Mouse (Mus musculus) adrenal gland, adult 18-20 months (tissue): ENCODE measurements around the gene Prcc. TPM values are rescaled to one million over a fixed set of nuclear protein-coding genes. Genes with fewer than 3 reads are reported as not detected.
A peak's percentile ranks its signal among the peaks of the same experiment; 100 is the strongest.
"Not testable (repeated sequence)": the region's sequence is repeated elsewhere in the genome, so short reads cannot be mapped to it uniquely, and the experiment has no call there.

ENCODE experiments used
- DNase-seq, 2 experiments: peaks; one replicate each; pipeline ENCODE4 v3.0.0; 2021 to 2022; ENCODE audit warnings: low spot score in 2 of 2
- total RNA-seq, 2 experiments: library from RNA; stranded (reverse); gene quantifications; 1 replicate in 1 of 2; 2 replicates in 1 of 2; pipeline ENCODE4 v1.2.3; 2021

Gene Prcc
- total RNA-seq, 2 experiments from 2014 or later, result 48.6 to 51.3 TPM

DNA sequence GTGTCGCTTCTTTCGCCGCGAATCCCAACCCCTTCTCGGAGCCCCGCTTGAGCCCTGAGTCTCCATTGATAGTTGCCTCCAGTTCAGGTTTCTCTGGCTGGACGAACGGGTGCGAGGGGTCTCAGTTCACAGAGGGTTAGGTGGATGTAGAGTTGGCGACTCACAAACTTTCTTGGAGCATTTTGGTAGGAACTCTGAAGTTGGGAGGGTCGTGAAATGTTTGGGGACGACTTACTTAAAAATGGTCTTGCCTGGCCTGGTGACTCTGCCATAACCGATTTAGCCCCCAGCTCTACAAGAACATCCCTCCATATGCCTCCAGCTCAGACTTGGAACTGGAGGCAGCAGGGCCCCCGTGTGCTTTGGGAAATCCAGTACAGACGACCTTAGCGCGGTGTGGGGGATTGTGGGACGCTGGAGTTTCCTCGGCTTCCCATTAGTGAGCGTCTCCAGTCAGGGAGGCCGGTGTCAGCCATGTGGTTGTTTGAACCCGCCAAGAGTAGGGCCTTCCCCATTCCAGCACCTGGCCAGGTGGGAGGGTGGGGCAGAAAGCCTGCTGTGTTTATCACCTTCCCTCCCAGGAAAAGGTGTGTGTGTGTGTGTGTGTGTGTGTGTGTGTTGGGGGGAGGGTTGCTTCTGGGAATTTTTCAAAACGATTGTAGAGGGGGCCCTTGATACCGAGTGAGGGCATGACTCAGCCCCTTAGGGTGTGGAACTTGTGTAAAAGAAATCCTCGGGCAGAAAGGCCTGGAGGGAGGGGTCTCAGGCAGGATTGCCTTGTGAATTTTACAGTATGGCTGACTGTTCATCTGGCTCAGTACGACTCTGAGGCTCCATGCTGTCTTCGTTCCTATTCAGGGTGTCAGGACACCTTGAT, 21.8 kb upstream of the Prcc start:
- peak in 1 of 2 experiments; percentile 31 for DNase-seq

DNA sequence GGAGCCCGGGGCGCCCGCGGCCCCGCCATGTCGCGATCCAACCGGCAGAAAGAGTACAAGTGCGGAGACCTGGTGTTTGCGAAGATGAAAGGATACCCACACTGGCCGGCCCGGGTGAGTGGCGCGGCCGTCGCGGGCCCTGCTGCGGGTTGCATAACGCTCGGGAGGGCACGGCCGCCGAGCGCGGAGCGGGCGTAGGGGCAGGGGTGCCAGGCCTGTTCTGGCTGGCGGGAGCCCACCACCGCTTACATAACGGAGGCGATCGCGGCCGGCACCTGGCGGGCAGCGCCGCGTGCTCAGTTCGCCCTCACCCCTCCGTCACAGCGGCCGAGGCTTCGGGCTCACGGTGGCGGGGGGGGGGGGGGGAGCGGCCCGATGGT, 21.2 kb upstream of the Prcc start:
- DNase-seq, result no peak

DNA sequence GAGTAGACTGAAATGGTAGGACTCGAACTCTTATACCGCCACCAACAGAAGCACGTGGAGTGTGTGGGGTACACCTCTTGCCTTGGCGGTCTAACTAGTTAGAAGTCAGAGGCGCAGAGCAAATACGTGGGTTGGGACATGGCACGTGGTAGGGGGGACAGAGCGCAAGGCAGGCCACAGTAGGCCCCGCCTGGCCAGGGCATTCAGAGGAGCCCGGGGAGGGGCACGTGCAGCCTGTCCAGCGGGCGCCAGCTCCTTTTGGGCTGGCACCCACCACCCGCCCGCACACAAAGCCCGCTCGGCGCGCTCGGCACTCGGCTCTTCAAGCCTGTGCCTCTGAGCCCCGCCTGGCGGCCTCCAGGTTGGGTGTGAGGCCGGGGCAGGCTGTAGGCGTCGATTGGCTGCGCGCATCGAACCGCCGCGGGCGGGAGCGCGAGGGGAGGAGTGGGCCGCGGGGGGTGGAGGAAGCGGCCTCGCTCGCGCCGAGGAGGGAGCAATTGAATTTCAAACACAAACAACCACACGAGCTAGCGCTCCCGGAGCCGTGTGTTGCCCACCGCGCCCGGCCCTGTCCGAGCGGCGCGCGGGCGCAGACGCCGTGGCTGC, 20.6 kb upstream of the Prcc start, which contains the start of gene Hdgf:
Gene Hdgf (plus strand): TSS at position 442 of the 606 bp plus-strand sequence.
- DNase-seq, result peak; percentile 91

DNA sequence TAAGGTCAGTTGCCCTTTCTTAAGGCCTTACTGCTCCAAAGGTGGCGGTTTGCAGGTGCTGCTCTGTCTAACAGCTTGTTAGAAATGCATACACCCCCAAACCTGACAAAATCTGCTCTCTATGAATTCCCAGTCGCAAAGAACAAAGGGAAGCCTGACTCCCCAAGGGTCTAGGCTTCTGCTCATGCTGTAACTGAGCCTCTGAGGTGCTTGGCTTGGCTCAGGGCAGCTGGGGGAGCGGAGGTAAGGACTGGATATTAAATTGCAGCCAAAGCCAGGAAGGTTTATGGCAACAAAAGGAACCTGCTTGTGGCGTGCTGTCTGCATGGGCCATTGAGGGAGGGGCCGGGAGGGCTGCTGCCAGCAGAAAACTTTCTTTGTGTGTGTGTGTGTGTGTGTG, 18.4 kb upstream of the Prcc start:
- DNase-seq, result no peak

DNA sequence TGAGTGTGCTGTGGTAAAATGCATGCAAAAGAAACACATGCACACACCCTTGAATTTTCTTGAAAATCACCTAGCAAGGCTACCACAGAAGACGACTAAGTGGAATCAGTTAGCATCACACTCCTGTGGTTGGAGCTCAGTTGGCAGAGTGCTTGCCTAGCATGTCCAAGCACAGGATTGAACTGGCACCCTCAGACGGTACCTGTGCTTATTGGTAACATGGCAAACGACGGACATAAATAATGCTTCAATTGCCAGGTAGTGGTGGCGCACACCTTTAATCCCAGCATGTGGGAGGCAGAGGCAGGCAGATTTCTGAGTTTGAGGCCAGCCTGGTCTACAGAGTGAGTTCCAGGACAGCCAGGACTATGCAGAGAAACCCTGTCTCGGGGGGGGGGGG, 16.6 kb upstream of the Prcc start:
- not testable (repeated sequence) for DNase-seq

DNA sequence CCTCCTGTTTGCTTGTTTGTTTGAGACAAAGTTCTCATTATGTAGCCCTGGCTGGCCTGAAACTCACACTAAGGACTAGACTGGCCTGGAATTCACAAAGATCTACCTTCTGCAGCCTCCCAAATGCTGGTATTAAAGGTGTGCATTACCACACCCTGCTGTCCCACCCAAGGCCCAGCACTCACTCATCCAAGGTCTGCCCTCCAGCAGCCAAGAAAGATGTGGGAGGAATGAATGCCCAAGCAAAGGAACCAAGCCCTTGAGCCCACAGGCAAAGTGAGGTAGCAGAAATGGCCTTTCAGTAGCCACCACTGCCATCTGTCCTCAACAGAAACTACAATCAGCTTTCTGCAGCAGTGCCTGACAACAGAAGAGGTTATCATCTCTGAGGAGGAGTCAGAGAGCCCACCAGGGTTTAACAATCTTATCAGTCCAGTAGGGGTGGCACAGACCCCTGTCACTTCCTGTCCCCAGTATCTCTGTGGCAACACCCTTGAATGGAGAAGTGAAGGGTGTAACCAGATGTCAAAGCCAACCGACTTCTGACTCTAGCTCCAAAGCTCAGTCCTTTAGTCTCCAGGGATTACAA, 15.7 kb upstream of the Prcc start:
- no peak for DNase-seq

DNA sequence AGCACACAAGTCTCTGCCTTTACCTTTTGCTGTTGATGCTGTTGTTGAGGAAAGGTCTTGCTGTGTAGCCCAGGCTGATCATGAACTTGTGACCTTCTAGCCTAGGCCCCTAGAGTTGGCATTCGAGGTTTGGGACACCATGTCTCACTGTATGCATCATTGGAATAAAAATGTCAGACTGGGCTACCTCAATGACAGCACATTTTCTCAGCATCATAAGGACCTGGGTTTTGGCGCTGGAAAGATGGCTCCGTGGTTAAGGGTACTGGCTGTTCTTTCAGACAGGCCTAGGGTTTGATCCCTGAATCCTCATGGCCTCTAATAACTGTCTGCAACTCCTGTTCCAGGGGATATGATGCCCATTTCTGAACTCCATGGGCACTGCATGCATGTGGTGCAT, 14.4 kb upstream of the Prcc start:
- no peak for DNase-seq

DNA sequence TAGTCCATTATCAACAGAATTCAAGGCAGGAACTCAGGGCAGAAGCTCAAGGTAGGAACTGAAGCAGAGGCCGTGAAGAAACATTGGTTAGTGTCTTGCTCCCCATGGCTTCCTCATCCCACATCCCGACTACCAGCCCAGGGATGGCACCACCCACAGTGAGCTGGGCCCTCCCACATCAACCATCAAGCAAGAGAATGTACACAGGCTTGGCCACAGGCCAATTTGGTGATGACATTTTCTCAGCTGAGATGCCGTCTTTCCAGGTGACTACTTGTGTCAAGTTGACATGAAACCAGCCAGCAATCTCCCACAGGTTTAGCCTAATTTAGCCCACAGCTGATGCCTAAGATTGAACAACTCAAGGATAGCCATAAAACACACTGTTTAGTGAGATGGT, 13.9 kb upstream of the Prcc start:
- DNase-seq, result no peak

DNA sequence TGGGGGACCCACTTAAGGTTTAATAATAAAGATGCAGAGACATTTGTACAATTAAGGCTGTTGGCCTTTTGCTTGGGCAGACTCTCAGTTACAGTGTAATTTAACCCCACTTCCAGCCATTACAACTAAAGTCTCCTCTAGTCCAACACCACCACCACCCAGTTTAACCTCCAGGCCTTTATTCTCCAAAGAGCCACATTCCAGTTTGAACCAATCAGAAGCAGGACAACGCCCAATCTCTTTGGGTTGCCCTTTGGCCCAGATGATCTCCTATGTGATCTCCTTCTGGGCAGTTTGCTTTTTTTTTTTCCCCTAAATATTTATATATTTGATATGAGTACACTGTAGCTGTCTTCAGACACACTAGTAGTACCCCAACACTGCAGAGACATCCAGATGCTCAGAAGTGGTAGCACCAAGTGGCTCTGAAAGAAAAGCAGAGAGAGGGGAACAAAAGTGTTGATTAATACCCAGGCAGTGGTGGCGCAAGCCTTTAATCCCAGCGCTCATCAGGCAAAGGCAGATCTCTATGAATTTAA, 8.0 kb upstream of the Prcc start:
- DNase-seq, result no peak

DNA sequence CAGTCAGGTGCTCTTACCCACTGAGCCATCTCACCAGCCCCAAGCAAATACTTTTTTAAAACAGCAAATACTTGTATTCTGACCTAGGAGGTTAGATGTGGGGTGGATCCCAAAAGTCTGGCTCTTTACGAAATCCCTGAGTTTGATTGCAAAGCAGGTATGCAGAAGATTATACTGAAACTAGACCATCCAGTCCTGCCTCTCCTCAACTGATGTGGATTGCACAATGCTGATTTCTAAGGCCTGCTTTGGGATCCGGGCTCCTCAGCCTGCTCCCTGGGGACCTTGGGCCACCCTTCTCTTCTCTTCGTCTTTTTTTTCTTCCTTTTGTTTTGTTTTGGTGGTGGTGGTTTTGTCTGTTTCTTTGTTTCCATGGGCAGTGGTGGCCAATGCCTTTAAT, 6.1 kb upstream of the Prcc start:
- DNase-seq, result no peak

DNA sequence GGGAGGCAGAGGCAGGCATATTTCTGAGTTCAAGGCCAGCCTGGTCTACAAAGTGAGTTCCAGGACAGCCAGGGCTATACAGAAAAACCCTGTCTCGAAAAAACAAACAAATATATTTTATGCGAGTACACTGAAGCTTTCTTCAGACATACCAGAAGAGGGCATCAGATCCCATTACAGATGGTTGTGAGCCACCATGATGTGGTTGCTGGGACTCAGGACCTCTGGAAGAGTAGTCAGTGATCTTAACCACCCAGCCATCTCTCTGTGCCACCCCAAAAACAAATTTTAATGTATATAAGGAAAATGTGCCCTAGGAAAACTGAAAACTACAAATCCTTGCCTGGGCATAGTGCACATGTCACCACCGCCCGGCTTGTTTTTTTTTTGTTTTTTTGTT, 2.0 kb upstream of the Prcc start:
- not testable (repeated sequence) for DNase-seq

DNA sequence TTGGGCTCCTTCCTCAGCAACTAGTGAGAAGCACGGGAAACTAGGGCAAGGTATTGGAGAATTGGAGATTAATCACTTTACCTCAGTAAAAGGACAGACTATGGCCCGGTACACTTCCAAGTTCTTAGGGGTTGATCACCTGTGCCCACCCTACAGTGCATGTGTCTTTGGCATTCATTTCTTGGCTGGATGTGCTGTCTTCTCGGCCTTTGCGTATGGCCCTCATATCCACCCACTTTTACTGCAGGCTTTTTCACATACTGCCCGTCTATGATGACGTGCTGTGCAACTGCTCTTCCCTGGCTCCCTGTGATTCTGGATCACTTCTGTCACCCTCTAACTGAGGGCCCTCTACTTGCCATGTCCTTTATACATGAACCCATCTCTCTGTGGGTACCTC, 1.0 kb upstream of the Prcc start:
- DNase-seq, result no peak

DNA sequence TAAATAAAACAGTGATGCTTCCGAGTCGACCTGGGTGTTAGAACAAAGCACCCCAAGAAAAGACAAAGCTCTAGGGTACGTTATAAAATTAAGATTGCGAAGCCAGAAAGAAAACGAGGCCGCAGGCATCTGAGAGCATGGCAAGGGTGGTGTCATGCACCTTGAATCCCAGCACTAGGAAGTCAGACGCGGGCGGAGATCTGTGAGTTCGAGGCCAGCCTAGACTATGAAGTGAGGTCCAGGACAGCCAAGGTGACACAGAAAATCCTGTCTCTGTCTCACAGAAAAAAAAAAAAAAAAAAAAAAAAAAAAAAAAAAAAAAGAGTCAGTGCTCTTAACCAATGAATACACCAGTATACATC, 577 bp upstream of the Prcc start:
- DNase-seq, result peak; percentile 43 to 46

DNA sequence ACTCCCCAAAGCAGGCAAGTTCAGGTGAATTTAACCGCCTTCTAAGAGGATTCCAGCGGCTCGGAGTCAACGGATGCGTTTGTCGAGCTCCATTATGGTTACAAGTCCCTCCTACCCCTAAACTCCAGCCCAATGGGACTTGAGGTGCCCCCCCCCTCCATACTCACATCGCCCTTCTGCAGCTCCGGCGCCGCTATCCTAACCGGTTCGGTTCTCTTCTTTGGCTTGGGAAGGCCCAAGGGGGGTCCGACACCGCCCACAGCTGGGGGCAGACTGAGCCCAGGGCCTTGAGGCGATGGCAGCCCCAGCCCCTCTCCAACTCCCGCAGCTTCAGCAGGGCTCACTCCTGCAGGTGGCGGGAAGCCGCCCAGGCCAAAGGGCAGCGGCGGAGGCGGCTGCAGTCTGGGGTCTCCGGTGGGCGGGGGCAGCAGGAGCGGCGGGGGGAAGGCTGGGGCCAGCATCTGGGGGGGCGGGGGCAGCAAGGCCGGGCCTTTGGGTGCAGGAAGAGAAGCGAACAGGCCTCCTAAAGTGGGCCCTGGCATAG, 628 bp downstream of the Prcc start:
- peak; percentile 41 to 50 for DNase-seq

DNA sequence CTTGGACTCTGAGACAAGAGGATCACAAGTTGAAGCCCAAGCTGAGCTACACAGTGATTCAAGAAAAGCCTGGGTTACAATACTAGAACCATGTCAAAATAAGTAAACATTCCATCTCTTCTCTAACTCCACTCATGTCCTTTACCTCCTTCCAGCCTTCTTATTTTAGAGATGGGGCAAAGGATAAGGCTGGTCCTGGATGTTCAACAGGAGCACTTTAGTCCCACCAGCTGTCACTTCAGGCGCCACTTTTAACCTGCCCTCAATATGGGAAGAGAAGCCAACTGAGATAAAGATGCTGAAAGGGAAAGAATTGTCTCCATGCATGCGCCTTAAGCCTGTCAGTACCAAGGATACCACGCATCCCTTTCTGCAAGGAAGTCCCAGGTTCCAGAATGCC, 1.1 kb downstream of the Prcc start:
- DNase-seq, result no peak

DNA sequence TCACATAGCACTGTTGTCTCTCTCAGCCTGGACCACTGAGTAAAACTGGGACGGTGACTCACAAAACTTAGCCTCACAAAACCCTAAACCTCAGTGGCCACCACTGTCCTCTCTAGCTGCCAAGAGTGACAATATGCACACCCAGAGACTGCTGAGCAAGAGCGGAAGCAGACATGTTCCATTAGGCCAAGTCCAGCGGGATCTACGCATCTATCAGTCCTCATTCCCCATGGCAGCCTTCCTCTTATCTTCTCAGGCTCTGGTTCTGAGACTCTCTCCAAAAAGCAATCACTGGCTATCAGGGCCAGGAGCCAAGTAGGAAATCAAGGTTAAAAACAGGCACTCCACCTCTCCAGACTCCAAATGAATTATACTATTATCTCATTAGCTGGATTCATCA, 7.7 kb downstream of the Prcc start:
- no peak for DNase-seq

DNA sequence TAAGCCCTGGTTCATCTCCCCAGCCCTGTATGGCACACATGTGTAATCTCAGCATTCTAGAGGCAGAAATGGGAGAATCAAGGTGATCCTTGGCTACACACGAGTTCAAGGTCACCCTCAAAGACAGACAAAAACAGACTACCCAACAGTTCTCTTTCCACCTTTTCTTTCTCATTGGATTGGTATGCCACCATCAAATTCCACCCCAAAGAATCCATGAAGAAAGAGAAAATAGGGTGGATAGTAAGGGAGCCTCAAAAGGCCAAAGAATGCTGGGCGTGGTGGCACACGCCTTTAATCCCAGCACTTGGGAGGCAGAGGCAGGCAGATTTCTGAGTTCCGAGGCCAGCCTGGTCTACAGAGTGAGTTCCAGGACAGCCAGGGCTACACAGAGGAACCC, 21.3 kb downstream of the Prcc start:
- DNase-seq, result not testable (repeated sequence)

DNA sequence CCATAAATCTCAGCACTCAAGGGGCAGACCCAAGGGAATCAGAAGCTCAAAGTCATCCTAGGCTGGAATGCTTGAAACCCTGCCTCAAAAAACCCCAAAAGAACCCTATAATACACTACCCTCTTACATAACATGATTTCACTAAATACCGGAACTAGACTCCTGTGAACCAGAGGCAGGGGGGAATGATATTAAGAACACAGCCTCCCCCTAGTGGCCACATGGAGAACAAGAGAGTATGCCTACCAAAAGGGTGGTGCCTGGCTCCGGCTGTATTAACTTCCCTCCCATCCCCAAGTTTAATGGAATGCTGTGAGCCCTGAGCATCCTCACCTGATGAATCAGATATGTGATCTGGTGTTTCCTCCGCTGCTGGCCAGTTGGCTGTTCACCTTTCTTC, 25.6 kb downstream of the Prcc start:
- DNase-seq, result peak; percentile 40 to 46

DNA sequence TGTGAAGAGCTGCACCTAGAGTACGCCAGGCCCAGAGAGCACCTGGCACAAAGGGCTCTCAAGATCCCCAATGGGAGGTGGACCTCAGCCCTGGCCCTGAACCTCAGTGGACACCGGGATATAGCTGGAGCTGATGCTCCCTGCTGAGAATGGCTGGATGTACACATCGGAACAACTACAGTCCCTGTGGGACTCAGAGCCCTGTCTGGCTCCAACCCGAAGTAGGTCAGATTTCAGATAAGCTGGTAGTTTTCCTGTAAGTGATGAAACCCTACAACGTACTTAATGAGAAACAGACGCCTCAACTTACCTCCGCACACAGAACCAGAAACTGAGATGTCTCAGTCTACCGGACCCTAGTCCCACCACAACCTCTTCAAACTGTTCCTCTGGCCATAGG, 27.7 kb downstream of the Prcc start:
- DNase-seq, result no peak

DNA sequence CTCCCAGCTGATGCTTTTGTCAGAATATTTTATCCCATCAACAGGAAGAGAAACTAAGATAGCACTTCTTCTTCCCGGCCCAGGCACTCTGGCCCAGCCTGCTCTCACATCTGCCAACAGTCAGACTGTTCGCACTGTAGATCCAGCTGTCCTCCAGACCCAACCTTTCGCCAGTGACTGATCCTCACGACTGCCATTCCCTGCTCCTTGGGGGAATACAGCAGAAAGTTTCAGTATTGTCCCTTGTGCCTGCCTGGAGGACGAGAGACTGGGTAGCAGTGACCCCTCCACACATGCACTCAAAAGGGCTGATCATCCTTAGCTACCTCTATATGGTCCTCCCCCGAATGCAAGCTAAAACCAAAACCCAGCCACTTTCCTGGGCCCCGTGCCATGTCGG, 29.5 kb downstream of the Prcc start:
- no peak for DNase-seq

DNA sequence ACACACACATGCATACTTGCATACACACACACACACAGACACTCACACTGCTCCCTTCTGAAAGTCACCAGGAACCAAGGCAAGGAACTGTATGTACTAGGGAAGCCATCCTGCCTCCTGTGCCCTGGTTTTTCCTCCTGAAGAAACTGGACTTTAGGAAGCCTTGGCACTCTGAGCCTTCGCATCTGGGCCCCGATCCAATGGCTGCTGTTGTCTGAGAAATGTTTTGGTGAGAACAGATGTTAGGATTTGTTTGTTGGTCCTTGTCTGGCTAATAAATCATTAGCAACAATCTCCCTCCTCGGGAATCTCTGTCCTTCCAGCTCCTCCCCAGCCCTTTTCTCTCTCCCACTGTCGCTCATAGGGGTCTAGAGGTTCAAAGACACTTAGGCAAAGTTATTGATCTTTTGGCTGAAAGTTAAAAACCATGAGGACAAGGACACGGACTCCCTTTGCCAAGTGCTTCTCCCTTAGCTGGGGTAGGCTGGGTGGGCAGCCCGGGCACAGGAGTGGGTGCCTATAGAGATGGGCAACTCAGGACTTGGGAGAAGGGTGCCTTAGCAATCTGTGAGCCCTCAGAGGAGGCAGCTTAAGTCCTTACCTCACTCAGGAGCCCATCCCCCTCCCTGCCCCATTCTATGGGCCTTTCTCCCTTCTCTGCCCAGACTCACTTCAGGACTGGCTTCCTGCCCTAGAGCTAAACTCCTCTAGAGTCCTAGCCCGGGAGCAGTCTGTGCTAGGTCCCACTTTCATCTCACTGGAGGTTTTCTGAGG, 30.4 kb downstream of the Prcc start:
- DNase-seq, result no peak
